Comparison of ENCODE assay signal across 8 mouse cellular contexts in genomic region chr1:4572311-4572710, GRCm38 (mm10).
DNase-seq lines count a peak whose midpoint lies in the region; ATAC-seq and TF ChIP-seq lines count a peak whose summit lies in the region.

No protein-coding gene starts in this region.

- H3K9ac ChIP-seq in heart, postnatal 0 days (replicated peaks; ENCODE audit: low read depth, low read length), result no peak overlapping the region
- no peak overlapping the region for H3K9ac ChIP-seq in embryonic facial prominence, embryonic 15.5 days
- H3K9ac ChIP-seq in intestine, embryonic 15.5 days, result no peak overlapping the region
- H3K9ac ChIP-seq in midbrain, postnatal 0 days (replicated peaks; ENCODE audit: low read length, poor library complexity, severe bottlenecking), result peak overlapping the region; percentile 83

- H3K27me3 ChIP-seq in heart, postnatal 0 days (ENCODE audit: control insufficient read depth, insufficient read depth, low read length), result no peaks in the 10 kb centered on the region
- H3K27me3 ChIP-seq in embryonic facial prominence, embryonic 15.5 days, result no peaks in the 10 kb centered on the region
- H3K27me3 ChIP-seq in intestine, embryonic 15.5 days (replicated peaks), result no peaks in the 10 kb centered on the region
- H3K27me3 ChIP-seq in midbrain, postnatal 0 days (ENCODE audit: insufficient read depth, low read length), result no peaks in the 10 kb centered on the region

- WGBS in heart, postnatal 0 days, result 54% methylated on average over 3 of the region's 3 CpGs
- 53% methylated on average over 3 of the region's 3 CpGs for WGBS in embryonic facial prominence, embryonic 15.5 days
- 62% methylated on average over 3 of the region's 3 CpGs for WGBS in intestine, embryonic 15.5 days
- 28% methylated on average over 3 of the region's 3 CpGs for WGBS in midbrain, postnatal 0 days

- H3K4me3 ChIP-seq in heart, postnatal 0 days (ENCODE audit: low read depth, low read length), result peak overlapping the region; percentile 53
- peak overlapping the region; percentile 58 for H3K4me3 ChIP-seq in embryonic facial prominence, embryonic 15.5 days (replicated peaks)
- H3K4me3 ChIP-seq in intestine, embryonic 15.5 days (replicated peaks), result no peak overlapping the region
- H3K4me3 ChIP-seq in midbrain, postnatal 0 days (ENCODE audit: low read depth, low read length), result peak overlapping the region; percentile 54

- H3K9me3 ChIP-seq in heart, postnatal 0 days (replicated peaks; ENCODE audit: control insufficient read depth, low read length), result 0 out of 2 replicates have a peak, but pooled peaks cover 4% of the 10 kb centered on the region
- no peaks in the 10 kb centered on the region; the same call in 1 of the 2 replicates for H3K9me3 ChIP-seq in embryonic facial prominence, embryonic 15.5 days (replicated peaks)
- H3K9me3 ChIP-seq in intestine, embryonic 15.5 days, result no peaks in the 10 kb centered on the region
- H3K9me3 ChIP-seq in midbrain, postnatal 0 days (ENCODE audit: low read length), result no peaks in the 10 kb centered on the region

- peak overlapping the region; percentile 83 for H3K4me2 ChIP-seq in heart, postnatal 0 days (ENCODE audit: low read depth, low read length)
- H3K4me2 ChIP-seq in embryonic facial prominence, embryonic 15.5 days (replicated peaks), result peak overlapping the region; percentile 90
- peak overlapping the region; percentile 95 for H3K4me2 ChIP-seq in intestine, embryonic 15.5 days (replicated peaks)
- H3K4me2 ChIP-seq in midbrain, postnatal 0 days (ENCODE audit: low read depth, low read length, poor library complexity, severe bottlenecking), result peak overlapping the region; percentile 55

- no peak for TF ChIP-seq CTCF in heart, postnatal 0 days (IDR thresholded peaks at IDR 0.05; ENCODE audit: low read depth)
- TF ChIP-seq CTCF in midbrain, postnatal 0 days (IDR thresholded peaks at IDR 0.05), result no peak

- no peak for ATAC-seq in heart, postnatal 0 days (ENCODE audit: insufficient read depth, low read depth)
- ATAC-seq in embryonic facial prominence, embryonic 15.5 days (ENCODE audit: insufficient number of reproducible peaks, low FRiP score, low TSS enrichment, low read depth), result no peak
- no peak for ATAC-seq in intestine, embryonic 15.5 days
- ATAC-seq in midbrain, postnatal 0 days (ENCODE audit: low FRiP score), result no peak

- 0 out of 2 replicates have a peak, but pooled peaks cover 4% of the 10 kb centered on the region for H3K4me1 ChIP-seq in heart, postnatal 0 days (ENCODE audit: control insufficient read depth, insufficient read depth)
- peaks cover 4% of the 10 kb centered on the region; the same call in 1 of the 2 replicates for H3K4me1 ChIP-seq in embryonic facial prominence, embryonic 15.5 days
- no peaks in the 10 kb centered on the region for H3K4me1 ChIP-seq in intestine, embryonic 15.5 days (replicated peaks)
- H3K4me1 ChIP-seq in midbrain, postnatal 0 days (ENCODE audit: insufficient read depth, low read length), result no peaks in the 10 kb centered on the region

- peak overlapping the region; percentile 78; the same call in 1 of the 2 replicates for H3K27ac ChIP-seq in heart, postnatal 0 days (ENCODE audit: low read depth)
- H3K27ac ChIP-seq in embryonic facial prominence, embryonic 15.5 days (replicated peaks), result no peak overlapping the region
- no peak overlapping the region for H3K27ac ChIP-seq in intestine, embryonic 15.5 days
- peak overlapping the region; percentile 65 for H3K27ac ChIP-seq in midbrain, postnatal 0 days (ENCODE audit: low read depth, low read length)

- no peak for DNase-seq in heart, postnatal 0 days (ENCODE audit: low spot score)
- no peak for DNase-seq in heart, postnatal 25 days (ENCODE audit: low spot score)
- no peak for DNase-seq in midbrain, postnatal 0 days (ENCODE audit: low spot score)
- no peak for DNase-seq in c-Kit-positive CD71-positive TER-119-positive erythroid progenitor cells, embryonic 14.5 days (ENCODE audit: low spot score)
- no peak for DNase-seq in thymus, postnatal 25 days
- no peak for DNase-seq in embryo, embryonic 9.5 days (ENCODE audit: extremely low spot score)

- no peaks in the 10 kb centered on the region for H3K36me3 ChIP-seq in heart, postnatal 0 days (replicated peaks; ENCODE audit: control insufficient read depth, insufficient read depth, low read length)
- H3K36me3 ChIP-seq in embryonic facial prominence, embryonic 15.5 days, result no peaks in the 10 kb centered on the region
- H3K36me3 ChIP-seq in intestine, embryonic 15.5 days, result no peaks in the 10 kb centered on the region
- no peaks in the 10 kb centered on the region for H3K36me3 ChIP-seq in midbrain, postnatal 0 days (ENCODE audit: insufficient read depth, low read length)

- TF ChIP-seq EP300 in heart, postnatal 0 days (IDR thresholded peaks at IDR 0.05; ENCODE audit: low read depth), result no peak

- intact Hi-C loops in heart, postnatal 25 days (cut with DNase I), result loop anchor here (10.0 kb wide), 2 partner anchors 82 to 192 kb away; no protein-coding TSS in a partner anchor

Comparison
In these comparisons a context has a peak if more than half of its experiments do, and no peak if none do; other contexts are left out.
1. H3K27ac ChIP-seq: peak in heart, postnatal 0 days (single experiment) and midbrain, postnatal 0 days (single experiment); none in embryonic facial prominence, embryonic 15.5 days (single experiment) and intestine, embryonic 15.5 days (single experiment).
2. Peak in every context shown above with its lines, with median percentiles within 50 percentile points of each other: H3K4me2 ChIP-seq.